Mouse (Mus musculus) heart, embryonic 16.5 days (tissue): Measurements from ENCODE around the gene Borcs7. TPM values are rescaled to one million over a fixed set of nuclear protein-coding genes. Genes with fewer than 3 reads are reported as not detected.
"Not testable (repeated sequence)": the region's sequence is repeated elsewhere in the genome, so short reads cannot be mapped to it uniquely, and the experiment has no call there.

Source experiments
- ATAC-seq: fragments of 200-750 bp; cut with Nextera tagmentation; replicated peaks from 2 replicates; pipeline ENCODE4 v1.8.0; 2017; ENCODE audit warnings: moderate number of reproducible peaks; ENCODE audit not compliant: insufficient read depth, low FRiP score; ENCODE audit errors: extremely low read depth
- H3K27ac ChIP-seq: fragments of 300-500 bp; sonication (generic); 2 replicates; pipeline ENCODE4 v1.5.1; 2014; ENCODE audit warnings: mild to moderate bottlenecking, low read length, control low read depth, moderate library complexity
- H3K27me3 ChIP-seq: fragments of 300-500 bp; sonication (generic); 2 replicates; pipeline ENCODE4 v1.6.1; 2014; ENCODE audit warnings: low read length, mixed read lengths; ENCODE audit not compliant: control insufficient read depth, insufficient read depth
- H3K36me3 ChIP-seq: fragments of 300-500 bp; sonication (generic); 2 replicates; pipeline ENCODE4 v1.6.1; 2014; ENCODE audit not compliant: control insufficient read depth, insufficient read depth
- H3K4me1 ChIP-seq: fragments of 300-500 bp; sonication (generic); 2 replicates; pipeline ENCODE4 v1.6.1; 2014; ENCODE audit warnings: low read length, mixed read lengths; ENCODE audit not compliant: control insufficient read depth, insufficient read depth
- H3K4me2 ChIP-seq: fragments of 300-500 bp; sonication (generic); 2 replicates; pipeline ENCODE4 v1.6.1; 2014; ENCODE audit warnings: low read depth, mild to moderate bottlenecking, control low read depth, low read length
- H3K4me3 ChIP-seq: fragments of 300-500 bp; sonication (generic); 2 replicates; pipeline ENCODE4 v1.5.1; 2014; ENCODE audit warnings: mild to moderate bottlenecking, control low read depth, low read length
- H3K9ac ChIP-seq: fragments of 300-500 bp; sonication (generic); 2 replicates; pipeline ENCODE4 v1.6.1; 2014; ENCODE audit warnings: low read length, control low read depth
- H3K9me3 ChIP-seq: fragments of 300-500 bp; sonication (generic); replicated peaks from 2 replicates; pipeline ENCODE4 v1.6.1; 2016; ENCODE audit warnings: low read length; ENCODE audit not compliant: control insufficient read depth
- WGBS: fragments of 180-500 bp; shearing (Covaris S2); extraction: QIAGEN DNeasy Blood & Tissue Kit; methylation state at CpG from one replicate; pipeline ENCODE4 v1.1.7; 2014; 5-methylcytosine and 5-hydroxymethylcytosine counted together
- polyA plus RNA-seq: library from polyadenylated mRNA; unstranded; fragments of >200 nt; fragmentation: Nextera tagmentation; extraction: Ambion mirVana; gene quantifications from 2 replicates; pipeline ENCODE4 v1.2.1, GENCODE M21; 2015

The Borcs7 gene
- polyA plus RNA-seq, 1 experiment from 2014 or later: 13.7 TPM

DNA sequence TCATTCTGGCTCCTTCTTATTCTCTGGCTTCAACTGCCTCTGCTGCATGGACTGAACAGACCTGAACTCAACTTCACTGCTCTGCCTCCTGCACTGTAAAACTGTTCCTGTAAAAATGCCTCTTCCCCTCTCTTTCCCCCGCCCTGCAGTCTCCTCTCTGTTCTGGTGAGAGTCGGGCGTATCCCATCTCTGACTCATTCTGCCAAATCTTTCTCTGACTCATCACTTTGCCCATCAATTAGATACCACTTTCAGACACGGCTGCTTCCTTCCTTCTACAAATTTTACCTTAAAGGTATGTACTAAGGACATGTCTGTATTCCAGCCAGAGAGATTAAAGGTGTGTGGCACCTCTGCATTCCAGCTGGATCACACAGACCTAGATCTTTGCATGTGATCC, 28.4 kb downstream of the Borcs7 start:
- Histone ChIP-seq H3K9ac (no peak overlapping the region), H3K36me3 (peaks cover 19% of the 10 kb centered on the region), H3K9me3 (peaks cover 6% of the 10 kb centered on the region), H3K4me1 (no peaks in the 10 kb centered on the region), H3K27ac (no peak overlapping the region), H3K27me3 (no peaks in the 10 kb centered on the region), H3K4me2 (no peak overlapping the region), H3K4me3 (no peak overlapping the region)
- WGBS: 68% methylated on average over 4 of the region's 4 CpGs
- no peak for ATAC-seq

DNA sequence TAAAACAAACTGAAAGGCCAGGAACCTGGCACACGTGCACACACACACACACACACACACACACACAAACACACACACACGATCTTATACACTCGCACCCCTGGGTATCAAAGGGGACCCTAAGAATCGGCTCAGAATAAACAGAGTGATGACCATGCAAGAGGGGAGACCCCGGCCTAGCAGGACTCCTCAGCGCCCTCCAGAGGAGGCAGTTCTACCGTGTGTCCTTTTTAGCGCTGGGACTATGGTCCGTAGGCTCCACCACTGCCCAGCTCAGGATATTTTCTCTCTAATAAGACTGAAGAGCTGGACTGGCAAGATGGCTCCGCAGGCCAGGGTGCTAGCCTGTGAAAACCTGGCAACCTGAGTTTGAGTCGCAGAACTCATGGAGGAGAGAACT, 34.7 kb downstream of the Borcs7 start:
- H3K27ac ChIP-seq: no peak overlapping the region
- no peak overlapping the region for H3K4me3 ChIP-seq
- H3K4me1 ChIP-seq: peaks cover 4% of the 10 kb centered on the region; the same call in 1 of the 2 replicates
- WGBS: 76% methylated on average over 11 of the region's 11 CpGs
- H3K9me3 ChIP-seq: no peaks in the 10 kb centered on the region; the same call in 1 of the 2 replicates
- ATAC-seq: no peak
- H3K27me3 ChIP-seq: no peaks in the 10 kb centered on the region
- peaks cover 16% of the 10 kb centered on the region for H3K36me3 ChIP-seq
- no peak overlapping the region for H3K4me2 ChIP-seq
- H3K9ac ChIP-seq: no peak overlapping the region

DNA sequence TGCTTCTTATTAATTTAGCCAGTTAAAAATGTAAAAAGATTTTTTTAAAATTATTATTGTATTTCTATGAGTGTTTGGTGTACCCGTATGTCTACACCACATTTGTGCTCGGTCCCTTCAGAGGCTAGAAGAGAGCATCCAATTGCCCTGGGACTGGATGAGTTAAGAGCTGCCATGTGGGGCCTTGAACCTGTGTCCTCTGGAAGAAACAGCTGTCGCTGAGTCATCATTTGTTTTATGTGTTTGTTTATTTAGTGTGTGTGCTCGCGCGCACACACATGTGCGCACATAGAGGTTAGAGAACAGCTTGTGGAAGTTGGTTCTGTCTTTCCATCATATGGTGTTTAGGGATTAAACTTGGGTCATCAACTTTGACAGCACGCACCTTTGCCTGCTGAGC, 36.4 kb downstream of the Borcs7 start:
- H3K9ac ChIP-seq: no peak overlapping the region
- H3K36me3 ChIP-seq: peaks cover 9% of the 10 kb centered on the region
- no peak overlapping the region for H3K4me3 ChIP-seq
- H3K9me3 ChIP-seq: no peaks in the 10 kb centered on the region; the same call in 1 of the 2 replicates
- H3K27me3 ChIP-seq: no peaks in the 10 kb centered on the region
- no peak for ATAC-seq
- H3K4me1 ChIP-seq: peaks cover 4% of the 10 kb centered on the region; the same call in 1 of the 2 replicates
- 94% methylated on average over 8 of the region's 8 CpGs for WGBS
- H3K27ac ChIP-seq: no peak overlapping the region
- H3K4me2 ChIP-seq: no peak overlapping the region

DNA sequence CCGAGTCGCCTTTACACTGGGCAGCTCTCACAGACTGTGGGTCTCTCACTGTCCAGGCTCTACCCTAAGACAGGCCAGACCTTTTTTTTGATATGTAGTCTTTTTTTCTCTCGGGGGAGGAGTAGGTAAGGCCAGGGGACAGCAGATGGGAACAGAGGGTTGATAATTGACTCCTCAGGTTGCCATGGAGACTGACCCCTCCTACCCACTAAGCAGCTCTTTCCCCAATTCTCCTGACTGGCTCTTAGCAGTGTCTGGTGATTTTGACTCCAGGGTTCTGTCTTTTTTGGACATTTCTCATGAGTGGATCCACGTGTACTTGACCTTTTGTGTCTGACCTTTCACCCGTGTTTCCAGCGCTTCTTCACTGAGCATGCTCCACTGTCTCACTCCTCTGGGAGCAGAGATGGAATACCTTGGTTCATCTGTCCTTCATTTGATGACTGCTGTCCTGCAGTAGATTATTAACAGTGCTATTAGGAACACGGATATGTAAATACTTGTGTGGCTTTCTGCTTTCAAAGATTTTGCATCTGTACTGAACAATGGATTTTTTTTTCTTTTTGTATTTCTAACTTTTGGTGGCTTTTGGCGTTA, 37.5 kb downstream of the Borcs7 start:
- no peak overlapping the region for H3K27ac ChIP-seq
- H3K4me3 ChIP-seq: no peak overlapping the region
- no peak for ATAC-seq
- peaks cover 9% of the 10 kb centered on the region for H3K36me3 ChIP-seq
- 55% methylated on average over 8 of the region's 8 CpGs for WGBS
- H3K9me3 ChIP-seq: no peaks in the 10 kb centered on the region; the same call in 1 of the 2 replicates
- H3K27me3 ChIP-seq: no peaks in the 10 kb centered on the region
- H3K4me1 ChIP-seq: peaks cover 4% of the 10 kb centered on the region; the same call in 1 of the 2 replicates
- H3K9ac ChIP-seq: no peak overlapping the region
- H3K4me2 ChIP-seq: no peak overlapping the region

DNA sequence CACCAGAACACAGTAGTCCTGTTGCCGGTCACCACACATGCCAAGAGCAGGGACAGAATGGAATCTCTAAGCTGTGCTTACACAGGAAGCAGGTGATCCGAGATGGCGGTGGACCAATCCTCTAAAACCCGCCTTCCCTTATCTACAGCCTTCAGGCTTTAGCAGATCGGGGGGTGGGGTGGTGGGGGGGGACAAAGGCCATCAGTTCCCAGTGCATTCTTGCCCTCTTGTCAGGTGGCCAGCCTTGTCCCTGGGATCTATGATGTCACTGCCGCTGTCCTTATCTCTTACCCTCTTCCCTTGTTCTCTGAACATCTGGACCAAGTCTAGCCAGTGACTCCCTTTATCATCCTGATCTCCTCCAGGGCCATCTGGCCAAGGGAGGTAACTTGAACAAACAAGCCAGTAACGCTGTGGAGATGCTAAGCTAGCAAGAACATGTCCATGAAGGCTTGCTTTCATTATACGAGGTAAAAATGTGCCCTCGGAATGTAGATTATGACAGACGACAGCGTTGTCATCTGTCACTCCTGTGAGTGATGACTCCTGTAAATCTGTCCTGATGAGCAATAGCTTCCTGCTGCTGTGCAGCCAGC, 38.3 kb downstream of the Borcs7 start:
- no peaks in the 10 kb centered on the region; the same call in 1 of the 2 replicates for H3K9me3 ChIP-seq
- H3K4me3 ChIP-seq: no peak overlapping the region
- no peak overlapping the region for H3K9ac ChIP-seq
- H3K27me3 ChIP-seq: no peaks in the 10 kb centered on the region
- no peak overlapping the region for H3K27ac ChIP-seq
- H3K4me2 ChIP-seq: no peak overlapping the region
- peak; percentile 45; the same call in 1 of the 2 replicates for ATAC-seq
- H3K4me1 ChIP-seq: peaks cover 4% of the 10 kb centered on the region; the same call in 1 of the 2 replicates
- 21% methylated on average over 11 of the region's 11 CpGs for WGBS
- H3K36me3 ChIP-seq: peaks cover 9% of the 10 kb centered on the region

DNA sequence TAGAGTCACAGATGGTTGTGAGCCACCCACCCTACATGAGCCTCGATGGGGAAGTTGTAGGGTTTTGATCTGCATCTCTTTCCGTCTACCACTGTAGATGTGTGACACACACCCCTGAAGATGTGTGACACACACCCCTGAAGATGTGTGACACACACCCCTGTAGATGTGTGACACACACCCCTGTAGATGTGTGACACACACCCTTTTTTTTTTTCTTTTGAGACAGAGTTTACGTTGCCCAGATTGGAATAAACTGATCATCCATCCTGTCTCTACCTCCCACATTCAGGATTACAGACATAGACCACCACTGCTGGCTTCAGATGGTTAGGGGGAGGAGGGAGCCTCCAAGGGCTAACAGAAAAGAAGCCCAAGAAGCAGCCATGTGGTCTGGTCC, 39.2 kb downstream of the Borcs7 start:
- Histone ChIP-seq H3K4me1 (peaks cover 4% of the 10 kb centered on the region; the same call in 1 of the 2 replicates), H3K27me3 (no peaks in the 10 kb centered on the region), H3K36me3 (peaks cover 7% of the 10 kb centered on the region), H3K27ac (no peak overlapping the region), H3K9ac (no peak overlapping the region), H3K4me2 (no peak overlapping the region), H3K9me3 (no peaks in the 10 kb centered on the region; the same call in 1 of the 2 replicates), H3K4me3 (no peak overlapping the region)
- 79% methylated on average over 3 of the region's 3 CpGs for WGBS
- ATAC-seq: no peak

DNA sequence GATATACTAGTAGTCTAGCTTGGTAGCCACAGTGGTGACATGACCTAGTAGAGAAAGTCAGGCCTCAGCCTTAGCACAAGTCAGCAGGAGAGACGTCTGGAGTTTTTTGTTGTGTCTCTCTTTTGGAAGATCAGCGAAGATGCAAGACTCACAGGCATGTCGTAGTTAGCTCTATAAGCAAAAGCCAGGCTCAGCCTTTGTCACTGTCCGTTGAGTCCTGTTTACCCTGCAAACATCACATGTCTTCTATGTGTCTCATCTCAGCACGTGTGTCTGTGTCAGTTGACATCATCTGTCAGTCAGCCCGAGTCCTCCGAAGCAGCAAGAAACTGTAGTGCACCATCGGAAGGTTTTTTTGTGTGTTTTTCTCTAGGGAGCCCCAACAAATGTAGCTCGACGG, 41.6 kb downstream of the Borcs7 start:
- H3K27ac ChIP-seq: no peak overlapping the region
- no peak overlapping the region for H3K4me3 ChIP-seq
- H3K4me2 ChIP-seq: no peak overlapping the region
- WGBS: 90% methylated on average over 10 of the region's 10 CpGs
- no peaks in the 10 kb centered on the region for H3K9me3 ChIP-seq
- H3K27me3 ChIP-seq: no peaks in the 10 kb centered on the region
- H3K9ac ChIP-seq: no peak overlapping the region
- no peak for ATAC-seq
- peaks cover under 1% of the 10 kb centered on the region; the same call in 1 of the 2 replicates for H3K36me3 ChIP-seq
- H3K4me1 ChIP-seq: peaks cover 12% of the 10 kb centered on the region

DNA sequence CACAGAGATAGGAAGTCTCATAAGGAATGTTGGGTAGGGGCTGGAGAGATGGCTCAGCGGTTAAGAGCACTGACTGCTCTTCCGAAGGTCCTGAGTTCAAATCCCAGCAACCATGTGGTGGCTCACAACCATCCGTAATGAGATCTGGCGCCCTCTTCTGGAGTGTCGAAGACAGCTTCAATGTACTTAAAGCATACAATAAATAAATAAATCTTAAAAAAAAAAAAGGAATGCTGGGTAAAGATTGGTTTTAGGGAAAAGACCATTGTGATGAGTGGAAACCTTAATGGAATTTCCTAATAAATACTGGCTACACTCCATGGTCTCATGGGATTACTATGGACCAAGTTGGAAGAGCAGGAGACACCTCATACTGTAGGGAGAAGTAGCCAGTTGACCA, 43.0 kb downstream of the Borcs7 start:
- ATAC-seq, H3K9me3 ChIP-seq, H3K4me3 ChIP-seq, H3K4me2 ChIP-seq, H3K36me3 ChIP-seq, H3K27me3 ChIP-seq, H3K27ac ChIP-seq, H3K9ac ChIP-seq: not testable (repeated sequence)
- 90% methylated on average over 5 of the region's 5 CpGs for WGBS
- H3K4me1 ChIP-seq: peaks cover 11% of the 10 kb centered on the region

DNA sequence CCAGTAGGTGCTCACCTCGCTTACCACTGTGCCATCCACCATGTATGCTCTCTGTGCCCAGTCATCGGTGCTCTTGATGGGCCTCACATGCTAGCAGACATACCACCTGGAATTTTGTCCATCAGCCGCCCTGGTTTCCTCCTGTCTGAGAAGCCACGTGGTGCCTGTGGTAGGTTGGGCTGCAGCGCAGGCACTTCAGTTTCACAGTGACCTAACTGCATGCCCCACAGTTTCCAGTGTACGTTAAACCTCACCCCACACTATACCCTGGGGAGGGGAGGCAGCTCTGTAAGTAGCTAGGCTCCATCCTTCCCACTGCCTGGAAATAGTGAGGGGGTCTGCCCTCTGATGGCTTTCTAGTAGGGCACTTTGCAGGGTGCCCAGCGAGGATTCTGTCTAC, 43.9 kb downstream of the Borcs7 start:
- WGBS: 77% methylated on average over 7 of the region's 7 CpGs
- H3K27me3 ChIP-seq: no peaks in the 10 kb centered on the region
- H3K4me1 ChIP-seq: peaks cover 8% of the 10 kb centered on the region
- ATAC-seq: no peak
- no peaks in the 10 kb centered on the region for H3K9me3 ChIP-seq
- H3K27ac ChIP-seq: no peak overlapping the region
- H3K4me3 ChIP-seq: no peak overlapping the region
- H3K36me3 ChIP-seq: peaks cover 2% of the 10 kb centered on the region; the same call in 1 of the 2 replicates
- H3K9ac ChIP-seq: no peak overlapping the region
- no peak overlapping the region for H3K4me2 ChIP-seq
